Mouse (Mus musculus) adrenal gland (tissue): ENCODE data around the gene Prss30.

Source experiments
- microRNA-seq, 2 experiments: library from miRNA; unstranded; fragments of <30 nt; microRNA quantifications; one replicate each; pipeline ENCODE4; 2019

Prss30 gene

Small RNA genes lying within 50 kb of the gene (microRNA-seq; reads per million reads assigned to microRNA genes)
- gene Gm27700, result 0 reads per million in 2 experiments
